Mouse (Mus musculus) small intestine, adult 2 months (tissue): Measurements from ENCODE around the gene Tbccd1.

ENCODE experiments used
- CTCF ChIP-seq: fragments of 200-500 bp; IDR thresholded peaks from 2 replicates; pipeline ENCODE4 v1.5.1; 2012; ENCODE audit warnings: low read depth, mild to moderate bottlenecking, control low read depth, inconsistent platforms, low read length, moderate library complexity, mixed read lengths; ENCODE audit not compliant: insufficient replicate concordance, insufficient read length; ENCODE audit errors: extremely low read depth
- POLR2A ChIP-seq: fragments of 200-500 bp; IDR thresholded peaks from 2 replicates; pipeline ENCODE4 v1.6.1; 2012; ENCODE audit warnings: low read depth, mild to moderate bottlenecking, control low read depth, inconsistent platforms, low read length, moderate library complexity

GRCm38 (mm10) chr16:22847686-22848085, 9.8 kb downstream of the Tbccd1 start:
- no peak for TF ChIP-seq POLR2A
- no peak for TF ChIP-seq CTCF
